15 mouse cellular contexts compared by ENCODE assay signal in the genomic region with DNA sequence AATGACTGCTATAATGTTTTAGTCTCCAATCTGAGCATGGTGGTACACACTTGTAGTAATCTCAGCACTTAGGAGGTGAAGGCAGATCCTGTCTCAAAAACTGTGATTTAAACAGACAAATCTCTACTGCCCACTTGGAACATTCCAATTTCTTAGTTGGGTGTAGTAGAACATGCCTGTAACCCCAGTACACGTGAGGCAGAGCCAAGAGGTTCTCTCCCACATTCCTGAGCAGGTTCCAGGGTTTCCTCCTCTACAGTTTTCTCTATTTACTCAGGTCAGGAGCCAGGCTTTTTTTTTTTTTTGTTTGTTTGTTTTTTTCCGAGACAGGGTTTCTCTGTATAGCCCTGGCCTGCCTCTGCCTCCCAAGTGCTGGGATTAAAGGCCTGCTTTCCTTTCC.
"Had no signal": no experiment of that assay in that cellular context is flagged by ENCODE, and none has a peak within 500 bp of the region (broad histone marks: within the 10 kb centered on the region; RNA-seq: fewer than 3 reads in every experiment).

No protein-coding gene starts in this region.

- H3K9ac ChIP-seq: limb, embryonic 15.5 days; liver, embryonic 14.5 days; neural tube, embryonic 15.5 days; stomach, embryonic 15.5 days had no signal

- H3K27me3 ChIP-seq: limb, embryonic 15.5 days; neural tube, embryonic 15.5 days; stomach, embryonic 15.5 days had no signal

- H3K27ac ChIP-seq: kidney, postnatal 0 days; limb, embryonic 15.5 days; liver, embryonic 14.5 days; midbrain, embryonic 10.5 days; neural tube, embryonic 15.5 days; stomach, embryonic 15.5 days had no signal

- ATAC-seq: inflammation-experienced regulatory T-cells, adult 6 months; intestine, postnatal 0 days had no signal

- DNase-seq: kidney, adult 9 months; kidney, postnatal 36 days; layer of hippocampus, adult 9-11 months; layer of hippocampus, postnatal 36 days; midbrain, embryonic 14.5 days; thymus, postnatal 36 days had no signal

- H3K4me2 ChIP-seq: limb, embryonic 15.5 days; neural tube, embryonic 15.5 days; stomach, embryonic 15.5 days had no signal

- H3K9me3 ChIP-seq: limb, embryonic 15.5 days; midbrain, embryonic 10.5 days; neural tube, embryonic 15.5 days; stomach, embryonic 15.5 days had no signal

- H3K4me3 ChIP-seq: limb, embryonic 15.5 days; midbrain, embryonic 10.5 days; myocyte; neural tube, embryonic 15.5 days; stomach, embryonic 15.5 days had no signal
